Mouse (Mus musculus) mesoderm, embryonic 11.5 days (tissue): Measurements from ENCODE around the gene Ruvbl1.

ENCODE experiments used
- DNase-seq: peaks from one replicate; pipeline ENCODE4 v3.0.0-alpha.2; 2012; ENCODE audit warnings: low read depth, low spot score

Gene Ruvbl1

DNA sequence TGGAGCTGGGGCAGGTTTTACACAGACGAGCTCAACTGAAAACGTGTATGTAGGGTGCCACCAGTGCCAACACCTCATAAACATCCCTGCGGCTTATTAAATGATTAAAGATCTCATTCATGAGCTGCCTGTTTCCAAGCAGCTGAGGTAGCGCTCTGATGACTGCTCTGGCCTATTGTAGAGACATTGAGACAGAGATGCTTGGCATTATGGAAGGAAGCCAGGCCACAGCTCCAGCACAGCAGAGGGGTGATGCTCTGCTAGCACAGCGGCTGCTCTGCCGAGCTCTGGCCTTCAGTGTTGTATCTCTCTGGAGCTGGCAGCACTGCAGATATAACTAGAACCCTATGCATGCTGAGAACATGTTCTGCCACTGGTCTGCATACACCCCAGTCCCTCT, 28.5 kb downstream of the Ruvbl1 start:
- no peak for DNase-seq

DNA sequence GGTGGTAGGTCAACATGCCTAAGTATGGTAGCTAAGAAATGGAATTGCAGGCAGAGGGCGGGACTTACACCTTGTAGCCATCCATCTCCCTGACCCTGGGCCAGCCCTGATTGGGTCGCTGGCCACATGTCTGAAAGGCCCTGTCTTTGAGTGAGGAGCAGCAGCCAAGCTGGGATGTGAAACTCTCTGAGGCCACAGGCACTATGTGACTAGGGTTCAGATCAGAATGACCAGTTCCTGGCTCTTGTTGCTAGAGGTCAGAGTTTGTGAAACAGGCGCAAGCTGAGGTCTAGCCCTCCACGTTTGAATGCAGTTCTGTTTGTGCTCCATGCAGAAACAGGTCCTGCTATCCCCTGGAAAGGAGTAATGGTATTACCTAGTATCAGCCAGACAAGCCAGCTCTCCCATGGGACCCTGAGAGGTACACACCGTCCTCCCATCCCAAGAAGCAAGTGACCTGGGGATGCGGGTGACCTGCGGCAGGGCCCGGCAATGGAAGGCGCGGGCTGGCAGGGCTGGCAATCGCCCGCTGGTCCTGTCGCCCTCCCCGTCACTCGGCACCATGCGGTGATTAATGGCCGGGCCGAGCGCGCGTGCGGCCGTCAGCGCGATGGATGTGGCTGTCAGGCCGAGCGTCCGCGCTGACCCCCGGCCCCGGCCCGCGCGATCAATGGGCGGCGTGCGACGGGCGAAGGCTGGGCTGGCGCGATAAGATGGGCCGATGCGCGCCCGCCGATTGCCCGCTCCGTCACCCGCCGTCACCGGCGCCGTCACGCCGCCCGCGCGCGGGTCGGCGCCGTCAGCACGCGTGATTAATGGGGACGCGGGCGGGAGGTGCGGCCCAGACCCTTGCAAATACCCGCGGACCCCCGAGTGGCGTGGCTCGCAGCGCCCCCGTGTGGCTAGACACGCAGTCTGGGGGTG, 34.5 kb downstream of the Ruvbl1 start:
- DNase-seq, result peak; percentile 86

DNA sequence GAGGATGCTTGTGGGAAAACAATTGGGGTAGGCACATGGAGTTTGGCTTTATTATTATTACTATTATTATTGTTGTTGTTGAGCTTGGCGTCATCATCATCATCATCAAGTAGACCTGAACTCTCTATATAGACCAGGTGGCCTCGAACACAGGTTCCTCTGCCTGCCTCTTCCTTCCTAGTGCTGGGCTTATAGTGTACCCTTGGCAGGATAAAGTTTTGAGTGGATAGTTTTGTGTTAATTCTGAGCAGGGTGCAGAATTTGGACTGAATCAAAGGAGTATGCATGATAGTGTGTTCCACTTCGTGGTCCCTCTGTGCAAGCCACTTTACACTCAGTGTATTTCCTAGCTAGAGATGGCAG, 35.2 kb downstream of the Ruvbl1 start:
- no peak for DNase-seq

DNA sequence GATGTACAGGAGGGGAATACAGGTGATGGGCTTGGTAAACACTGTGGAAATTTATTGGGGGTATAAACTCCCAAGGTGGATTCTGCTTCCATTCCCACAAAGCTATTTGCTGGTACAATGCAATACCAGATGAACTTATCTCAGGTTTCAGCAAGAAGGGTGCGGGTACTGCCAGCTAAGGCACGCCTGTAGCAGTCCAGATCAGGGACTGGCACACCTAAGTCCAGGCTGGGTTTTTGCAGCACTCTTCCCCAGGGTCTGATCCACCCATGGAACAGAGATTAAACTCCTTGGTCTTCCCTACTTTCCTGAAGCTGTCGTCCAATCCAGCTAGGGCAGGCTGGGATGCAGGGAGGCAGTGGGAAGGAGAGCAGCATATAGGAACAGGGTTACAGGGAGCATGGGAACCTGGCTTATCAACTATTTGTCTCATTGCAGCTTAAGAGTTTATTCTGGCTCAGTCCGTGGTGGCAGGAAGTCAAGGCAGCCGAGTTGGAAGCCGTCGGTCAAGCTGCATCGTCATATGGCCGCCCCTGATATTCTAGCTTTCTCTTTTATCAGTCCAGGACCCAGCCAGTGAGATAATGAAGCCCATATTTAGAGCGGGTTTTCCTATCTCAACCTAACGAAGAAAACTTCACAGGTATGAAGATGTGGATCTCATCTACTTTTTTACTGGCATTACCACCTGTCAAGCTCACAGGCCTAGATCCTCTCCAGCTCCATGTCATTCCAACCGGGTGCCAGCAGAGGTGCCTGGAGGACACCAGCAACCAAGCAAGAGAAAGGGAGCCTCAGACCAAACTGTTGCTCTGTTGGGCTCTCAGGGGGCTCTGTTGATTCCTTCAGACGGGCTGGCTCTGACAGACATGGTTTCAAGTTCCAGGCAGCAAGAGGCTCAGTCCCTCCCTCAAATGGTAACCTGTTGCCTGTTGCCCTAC, 37.1 kb downstream of the Ruvbl1 start:
- no peak for DNase-seq

DNA sequence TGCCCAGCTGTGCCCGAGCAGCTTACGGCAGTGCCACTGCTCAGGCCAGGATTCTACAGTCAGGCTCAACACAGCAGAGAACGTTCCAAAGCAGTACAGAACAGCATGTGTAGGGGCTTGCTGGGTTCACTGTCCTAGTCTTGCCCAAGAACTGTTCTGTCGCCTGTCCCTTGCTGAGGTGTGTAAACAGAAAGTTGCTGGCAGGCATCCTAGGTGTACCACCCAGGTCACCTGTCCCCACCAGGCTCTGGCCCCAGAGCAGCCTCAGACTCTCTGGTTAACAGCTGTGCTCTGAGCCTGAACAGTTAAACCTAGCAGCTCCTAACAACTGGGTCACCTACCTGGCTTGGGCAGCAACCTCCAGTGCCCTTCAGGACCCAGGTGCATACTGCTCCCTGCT, 37.8 kb downstream of the Ruvbl1 start:
- DNase-seq, result no peak

DNA sequence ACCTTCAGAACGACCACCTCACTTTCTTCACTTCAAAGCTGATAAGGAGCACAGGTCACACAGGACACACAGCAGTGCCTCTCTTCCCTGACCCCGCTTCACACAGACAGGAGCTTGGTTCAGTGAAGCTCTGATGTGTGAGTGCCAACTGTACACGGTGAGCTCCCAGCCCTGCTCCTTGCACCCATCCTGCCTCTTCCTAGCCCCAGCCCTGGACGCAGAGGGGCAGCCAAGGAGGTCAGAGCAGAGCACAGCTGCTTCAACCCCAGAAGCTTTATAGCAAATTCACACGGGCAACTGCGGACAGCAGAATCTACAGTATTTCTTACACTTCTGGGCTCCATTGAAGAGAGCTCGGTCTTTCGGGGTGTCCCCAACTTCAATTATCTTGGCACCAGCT, 48.8 kb downstream of the Ruvbl1 start:
- DNase-seq, result no peak

DNA sequence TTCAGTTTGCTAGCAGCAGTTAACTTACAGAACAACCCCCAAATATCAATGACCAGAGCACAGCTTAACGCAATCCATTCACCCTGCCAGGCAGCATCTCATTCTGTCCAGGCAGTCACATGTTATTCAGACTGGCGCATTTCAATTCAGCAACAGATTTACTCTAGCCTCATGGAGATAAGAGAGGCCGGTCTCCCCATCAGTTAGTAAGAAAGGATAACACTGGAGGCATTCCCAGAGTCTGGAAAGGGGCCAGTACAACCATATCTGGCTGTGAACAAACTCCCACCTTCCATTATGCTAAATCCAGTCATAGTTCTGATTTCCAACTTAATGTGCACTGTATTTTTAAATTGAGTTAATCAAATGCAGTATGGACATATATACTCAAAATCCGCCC, 49.3 kb downstream of the Ruvbl1 start:
- DNase-seq, result no peak

DNA sequence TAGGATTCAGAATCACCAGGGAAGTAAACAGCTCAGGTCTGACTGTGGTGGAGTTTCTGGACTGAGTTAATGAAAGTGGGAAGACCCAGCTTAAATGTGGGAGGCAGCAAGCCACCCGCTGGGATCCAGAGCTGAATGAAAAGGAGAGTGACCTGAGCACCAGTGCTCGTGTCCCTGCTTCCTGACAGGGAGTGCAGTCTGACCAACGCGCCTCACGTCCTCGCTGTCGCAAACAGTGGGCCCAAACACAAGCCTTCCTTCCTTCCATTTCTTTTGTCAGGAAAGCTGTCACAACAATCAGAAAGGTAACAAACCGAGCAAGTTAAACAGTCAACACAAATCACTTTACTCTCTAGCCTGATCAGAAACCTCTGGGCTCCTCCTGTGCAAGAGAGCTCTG, 50.8 kb downstream of the Ruvbl1 start:
- DNase-seq, result no peak

DNA sequence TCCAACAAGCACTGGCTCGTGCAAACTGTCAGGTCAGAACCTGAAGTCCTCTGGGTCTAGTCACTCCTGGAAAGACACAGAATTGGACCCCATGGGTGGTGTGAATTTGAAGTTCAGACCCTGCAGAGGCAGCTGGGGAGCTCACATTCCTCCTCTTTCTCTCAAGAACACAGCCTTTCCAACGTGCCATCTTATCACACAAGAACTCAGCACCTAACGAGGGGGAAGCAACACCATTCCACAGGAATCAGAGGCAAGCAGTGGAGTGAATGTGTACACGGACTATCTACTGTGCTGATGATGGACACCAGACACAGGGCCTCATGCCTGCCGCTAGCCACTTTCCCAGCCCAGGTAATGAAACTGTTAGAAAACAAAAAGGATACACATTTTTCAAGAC, 51.5 kb downstream of the Ruvbl1 start:
- DNase-seq, result no peak

DNA sequence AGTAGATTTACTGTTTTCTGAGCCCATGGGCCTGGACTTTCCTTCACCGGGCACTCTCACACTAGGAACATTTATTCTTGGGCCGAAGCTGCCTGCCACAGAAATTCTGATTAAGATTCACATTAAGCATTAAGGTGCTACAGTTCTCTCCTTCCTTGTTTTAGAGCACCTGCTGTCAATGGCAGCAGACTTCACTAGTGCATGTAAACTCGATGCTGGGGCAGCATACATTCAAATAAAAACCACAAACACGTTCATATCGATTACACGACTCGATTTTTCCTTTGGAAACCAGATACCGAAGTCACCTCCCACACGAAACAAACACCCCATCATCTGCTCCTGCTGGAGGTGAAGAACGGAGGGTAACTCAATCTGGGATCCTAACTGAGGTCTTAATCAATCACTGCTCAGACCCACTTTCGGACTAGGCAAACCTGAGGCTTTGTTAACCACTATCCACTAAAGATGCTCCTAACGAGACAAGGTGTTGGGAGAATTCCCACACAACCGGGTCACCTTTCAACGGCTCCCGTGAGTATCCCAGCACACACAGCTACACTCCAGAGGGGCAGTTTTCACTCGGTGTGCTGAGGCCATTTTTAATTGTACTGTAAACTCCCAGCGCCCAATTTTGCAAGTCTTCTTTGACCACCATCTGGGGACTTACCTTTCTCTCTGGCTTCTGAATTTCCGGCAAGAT, 52.6 kb downstream of the Ruvbl1 start:
- peak; percentile 12 for DNase-seq

DNA sequence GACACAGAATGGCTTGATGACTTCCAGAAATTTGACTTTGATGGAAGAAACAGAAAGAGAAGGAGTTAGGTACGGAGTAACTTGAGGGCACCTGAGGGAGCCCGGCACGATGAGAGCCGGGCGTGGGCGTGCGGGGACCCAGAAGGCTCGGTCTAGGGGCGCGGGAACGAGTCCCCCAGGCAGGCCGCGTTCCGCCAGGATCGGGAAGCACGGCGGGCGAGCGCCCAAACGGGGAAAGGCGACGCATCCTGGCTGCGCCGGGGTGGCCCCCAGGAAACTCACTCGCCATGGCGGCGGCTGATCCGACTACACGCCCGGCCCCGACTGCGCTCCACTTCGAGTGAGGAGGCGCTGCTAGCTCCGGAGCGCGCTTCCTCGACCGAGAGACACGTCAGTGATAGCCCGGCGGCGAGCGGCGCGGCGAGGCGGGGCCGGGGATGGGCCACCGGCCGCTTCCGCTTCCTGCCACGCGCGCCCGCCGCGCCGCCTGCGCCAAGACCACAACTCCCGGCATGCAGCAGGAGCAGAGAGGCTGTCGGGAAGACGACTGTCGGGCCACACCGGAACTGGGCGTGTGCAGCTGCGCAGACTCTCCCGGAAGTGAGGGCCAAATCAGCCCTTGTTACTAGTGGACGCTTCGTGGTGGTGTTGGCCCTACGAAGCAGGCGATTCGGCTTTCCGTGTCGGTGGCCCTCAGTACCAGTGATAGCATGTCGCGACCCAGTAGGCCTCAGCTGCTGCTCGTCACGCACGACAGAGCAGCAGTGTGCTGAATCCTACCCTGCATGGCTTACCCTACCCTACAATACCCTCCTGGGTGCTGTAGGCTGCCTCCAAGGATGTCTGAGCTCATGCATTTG, 53.4 kb downstream of the Ruvbl1 start, which contains the start of gene Sec61a1:
TSS of gene Sec61a1 (minus strand) at position 502 of the 860 bp plus-strand sequence.
- DNase-seq, result peak; percentile 96

DNA sequence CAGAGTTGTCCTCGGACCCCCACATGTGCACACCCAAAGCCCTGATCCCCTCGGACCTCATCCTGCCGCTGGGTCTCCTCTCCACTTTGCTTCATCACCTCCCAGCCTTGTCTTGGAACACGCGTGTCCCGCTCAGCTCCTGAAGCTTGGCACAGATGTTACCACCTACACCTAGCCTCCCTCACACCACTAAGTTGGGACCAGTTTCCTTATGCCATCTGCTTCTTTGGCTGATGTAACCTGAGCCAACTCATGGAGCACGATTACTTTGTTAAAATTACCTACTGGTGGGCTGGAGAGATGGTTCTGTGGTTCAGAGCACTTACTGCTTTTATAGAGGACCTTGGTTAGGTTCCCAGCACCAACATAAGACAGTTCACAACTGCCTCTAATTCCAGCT, 56.6 kb downstream of the Ruvbl1 start:
- no peak for DNase-seq

DNA sequence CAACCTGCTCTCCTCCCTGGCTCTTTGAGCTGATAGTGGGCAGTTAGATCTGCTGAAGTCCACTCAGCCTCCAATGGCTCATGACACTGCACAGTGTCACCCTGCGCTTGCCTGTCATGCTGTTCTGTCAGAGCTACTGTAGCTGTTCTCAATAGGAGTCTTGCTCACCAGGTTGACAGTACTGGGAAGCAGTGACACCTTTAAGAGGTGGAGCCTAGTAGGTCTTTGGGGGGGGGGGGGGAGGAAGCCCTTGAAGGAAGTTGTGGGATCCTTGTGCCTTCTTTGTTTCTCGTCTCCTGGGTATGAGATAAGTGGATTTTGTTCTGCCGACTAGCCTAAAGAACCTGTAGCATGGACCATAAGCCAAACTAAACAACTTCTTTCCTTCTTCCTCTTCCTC, 57.4 kb downstream of the Ruvbl1 start:
- DNase-seq, result no peak

DNA sequence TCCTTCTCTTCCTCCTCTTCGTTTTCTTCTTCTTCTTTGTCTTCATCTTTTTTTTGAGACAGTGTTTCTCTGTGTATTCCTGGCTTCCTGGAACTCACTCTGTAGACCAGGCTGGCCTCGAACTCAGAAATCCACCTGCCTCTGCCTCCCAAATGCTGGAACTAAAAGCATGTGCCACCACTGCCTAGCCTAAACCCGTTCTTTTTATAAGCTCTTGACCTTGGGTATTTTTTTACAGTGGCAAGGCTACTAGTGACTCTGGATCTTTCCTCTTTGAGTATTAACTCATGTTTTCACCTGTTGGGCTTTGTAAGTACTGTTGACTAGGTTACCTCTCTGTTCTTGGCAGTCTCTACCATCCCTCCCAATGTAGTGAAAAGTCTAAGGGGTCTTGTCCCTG, 57.8 kb downstream of the Ruvbl1 start:
- no peak for DNase-seq

DNA sequence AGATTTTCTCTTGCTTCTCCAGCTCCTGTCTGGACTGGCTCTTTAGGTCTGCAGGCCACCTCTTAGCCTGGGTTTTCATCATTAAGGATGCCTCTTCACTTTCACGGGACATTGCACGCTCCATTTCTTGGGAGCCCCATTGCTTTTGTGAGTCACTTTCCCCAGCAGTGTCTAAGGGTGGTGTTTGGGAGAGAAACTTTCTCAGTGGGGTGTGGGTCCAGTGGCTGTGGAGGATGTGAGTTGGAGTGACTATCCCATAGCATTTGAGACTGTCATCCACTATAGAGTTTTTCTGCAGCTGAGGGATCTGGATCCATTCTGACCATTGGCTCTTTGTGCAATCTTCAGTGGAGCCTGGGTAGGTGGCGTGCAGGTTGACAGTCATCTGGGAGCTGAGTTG, 58.2 kb downstream of the Ruvbl1 start:
- no peak for DNase-seq

DNA sequence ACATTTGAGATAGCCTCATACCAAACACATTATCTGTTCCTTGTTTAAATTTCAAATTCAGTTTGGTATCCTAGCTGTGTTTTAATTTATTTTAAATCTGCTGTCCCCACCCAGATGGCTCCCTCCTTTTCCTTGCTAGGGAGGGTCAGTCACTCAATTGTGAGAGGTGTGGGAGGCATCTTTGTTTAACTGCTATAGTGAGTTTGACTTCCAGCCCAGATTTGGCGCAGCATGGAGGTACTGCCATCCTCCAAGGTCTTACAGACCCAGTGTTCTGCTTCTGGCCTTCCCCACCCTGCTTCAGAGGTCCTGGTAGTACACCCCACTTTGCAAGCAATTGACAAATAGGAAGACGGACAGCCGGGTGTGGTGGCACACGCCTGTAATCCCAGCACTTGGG, 58.8 kb downstream of the Ruvbl1 start:
- DNase-seq, result no peak

DNA sequence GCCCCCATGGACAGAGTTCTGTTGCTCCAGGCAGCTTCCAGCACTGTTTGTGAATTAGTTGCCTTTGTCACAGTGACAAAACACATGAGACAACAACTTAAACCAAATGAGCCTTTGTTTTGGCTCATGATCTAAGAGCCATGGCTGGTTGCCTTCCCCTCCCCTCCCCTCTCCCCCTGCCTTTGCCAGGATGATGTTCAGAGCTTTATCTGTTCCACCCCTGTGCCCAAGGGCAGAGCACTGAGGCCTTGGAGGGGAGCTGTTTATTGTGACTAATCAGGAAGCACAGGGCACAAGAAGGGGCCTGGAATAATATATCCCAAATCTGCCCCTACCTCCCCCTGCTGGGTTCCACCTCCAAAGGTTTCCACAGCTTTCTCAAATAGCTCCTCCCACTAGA, 65.1 kb downstream of the Ruvbl1 start:
- no peak for DNase-seq

DNA sequence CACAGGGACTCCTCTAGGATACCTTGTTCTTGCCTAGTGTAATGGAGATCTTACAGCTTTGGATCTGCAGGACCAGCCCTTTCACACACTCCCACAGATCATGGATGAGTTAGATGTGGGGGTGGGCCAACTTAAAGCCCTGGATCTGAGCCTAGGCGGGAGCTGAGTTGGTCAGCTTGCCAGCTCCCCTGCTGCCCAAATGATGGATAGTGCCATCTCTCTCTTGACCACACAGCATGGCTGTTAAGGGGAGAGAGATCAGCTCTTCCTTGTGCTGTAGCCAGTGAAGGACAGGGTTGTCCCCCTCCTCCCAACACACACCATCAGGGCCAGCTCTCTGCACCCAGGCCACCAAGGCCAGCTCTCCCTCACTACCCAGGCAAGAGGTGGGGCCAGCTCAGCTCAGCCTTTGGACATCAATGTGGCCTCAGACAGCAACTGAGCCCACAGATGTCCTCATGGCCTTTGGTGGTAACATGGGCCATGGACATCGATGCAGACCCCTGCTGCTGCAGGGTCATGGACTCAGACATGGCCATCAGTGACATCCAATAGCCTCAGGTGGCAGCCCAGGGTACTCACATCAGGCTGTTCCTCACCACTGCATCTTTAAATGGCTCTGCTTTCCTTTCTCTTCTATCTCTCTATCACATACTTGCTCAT, 75.0 kb downstream of the Ruvbl1 start:
- no peak for DNase-seq

DNA sequence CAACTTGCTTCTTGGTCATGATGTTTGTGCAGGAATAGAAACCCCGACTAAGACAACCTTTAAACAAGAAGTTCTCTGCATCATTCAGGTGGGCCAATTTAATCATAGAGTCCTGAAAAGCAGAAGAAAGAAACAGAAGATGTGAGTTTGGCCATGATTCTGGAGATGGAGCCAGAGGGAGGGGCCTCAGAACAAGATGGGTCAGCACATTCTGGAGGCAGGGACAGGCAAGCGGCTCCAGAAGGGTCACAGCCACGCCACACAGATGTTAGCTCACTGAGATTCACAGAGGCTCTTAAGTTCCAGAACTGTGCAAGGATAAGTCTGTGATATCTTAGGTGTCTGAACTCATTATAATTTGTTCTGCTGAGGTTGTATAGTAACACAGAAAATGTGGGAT, 79.0 kb downstream of the Ruvbl1 start:
- no peak for DNase-seq

DNA sequence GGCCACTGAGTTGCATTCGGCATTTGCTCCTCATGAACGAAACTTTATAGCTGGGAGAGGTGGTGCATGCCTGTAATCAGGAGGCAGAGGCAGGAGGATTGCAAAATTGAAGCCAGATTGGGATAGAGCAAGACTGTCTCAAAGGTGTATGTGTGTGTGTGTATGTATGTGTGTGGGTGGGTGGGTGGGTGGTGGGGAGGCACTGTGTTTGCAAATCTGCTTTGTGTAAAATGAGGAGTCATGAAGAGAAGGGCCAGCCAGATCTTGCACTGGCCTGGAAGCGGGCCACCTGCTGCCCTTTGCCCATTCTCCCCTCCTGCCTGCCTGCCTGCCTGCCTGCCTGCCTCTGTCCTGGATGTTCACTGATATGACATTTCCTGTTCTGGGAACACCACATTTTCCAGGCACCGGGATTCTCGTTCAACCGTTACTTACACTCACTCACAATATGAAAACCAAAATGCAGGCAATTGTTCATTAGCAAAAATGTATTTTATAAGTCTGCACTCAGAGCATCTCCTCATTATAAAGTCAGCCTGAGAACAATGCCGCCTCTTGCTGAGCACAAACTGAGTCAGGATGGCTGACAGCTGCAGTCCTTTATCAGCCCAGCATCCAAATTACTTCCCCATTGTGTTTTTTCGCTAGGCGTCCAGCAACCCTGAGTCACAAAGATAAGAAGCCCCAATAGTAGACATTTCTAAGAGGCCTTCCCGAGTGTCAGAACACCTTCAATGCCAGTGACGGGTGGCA, 79.6 kb downstream of the Ruvbl1 start:
- no peak for DNase-seq
